Mouse (Mus musculus): ENCODE data around the gene Sag.

Gene Sag

GRCm38 (mm10) chr1:87797702-87798101 is 5.8 kb upstream of the Sag start:
- Histone ChIP-seq H3K36me3 (ENCODE audit: insufficient read depth, low read length) (peaks cover 24% of the 10 kb centered on the region), H3K4me3 (replicated peaks; ENCODE audit: low read length) (no peak overlapping the region), H3K4me1 (replicated peaks; ENCODE audit: low read depth, low read length) (peaks cover 12% of the 10 kb centered on the region), H3K27me3 (ENCODE audit: insufficient read depth, low read length) (no peaks in the 10 kb centered on the region), H3K9me3 (ENCODE audit: low read length) (no peaks in the 10 kb centered on the region)
- TF ChIP-seq NANOG (IDR thresholded peaks at IDR 0.05; ENCODE audit: borderline replicate concordance, low read length), result no peak
- TF ChIP-seq POU5F1 (IDR thresholded peaks at IDR 0.05; ENCODE audit: borderline replicate concordance, low read length), result no peak
- TF ChIP-seq CTCF (conservative IDR thresholded peaks at IDR 0.05; ENCODE audit: low read length), result no peak

- Histone ChIP-seq H3K4me3 (replicated peaks; ENCODE audit: low read length) (no peak overlapping the region), H3K9me3 (ENCODE audit: low read length) (no peaks in the 10 kb centered on the region), H3K36me3 (ENCODE audit: insufficient read depth, low read length) (peaks cover 18% of the 10 kb centered on the region), H3K4me1 (replicated peaks; ENCODE audit: low read depth, low read length) (peaks cover 6% of the 10 kb centered on the region; the same call in 1 of the 2 replicates), H3K27me3 (ENCODE audit: insufficient read depth, low read length) (no peaks in the 10 kb centered on the region)
- TF ChIP-seq POU5F1 (IDR thresholded peaks at IDR 0.05; ENCODE audit: borderline replicate concordance, low read length) (no peak), NANOG (IDR thresholded peaks at IDR 0.05; ENCODE audit: borderline replicate concordance, low read length) (no peak), CTCF (conservative IDR thresholded peaks at IDR 0.05; ENCODE audit: low read length) (no peak)
These were observed 5.2 kb upstream of the Sag start for GRCm38 (mm10) chr1:87798306-87798705.

- TF ChIP-seq CTCF (conservative IDR thresholded peaks at IDR 0.05; ENCODE audit: low read length) (no peak), NANOG (IDR thresholded peaks at IDR 0.05; ENCODE audit: borderline replicate concordance, low read length) (no peak), POU5F1 (IDR thresholded peaks at IDR 0.05; ENCODE audit: borderline replicate concordance, low read length) (no peak)
- Histone ChIP-seq H3K4me1 (replicated peaks; ENCODE audit: low read depth, low read length) (no peaks in the 10 kb centered on the region), H3K4me3 (replicated peaks; ENCODE audit: low read length) (no peak overlapping the region), H3K9me3 (ENCODE audit: low read length) (peaks cover 15% of the 10 kb centered on the region; the same call in 1 of the 2 replicates), H3K27me3 (ENCODE audit: insufficient read depth, low read length) (no peaks in the 10 kb centered on the region), H3K36me3 (ENCODE audit: insufficient read depth, low read length) (no peaks in the 10 kb centered on the region)
These were observed 4.3 kb downstream of the Sag start for GRCm38 (mm10) chr1:87807751-87808150.

- Histone ChIP-seq H3K36me3 (ENCODE audit: insufficient read depth, low read length) (no peaks in the 10 kb centered on the region), H3K4me3 (replicated peaks; ENCODE audit: low read length) (no peak overlapping the region), H3K27me3 (ENCODE audit: insufficient read depth, low read length) (no peaks in the 10 kb centered on the region), H3K9me3 (ENCODE audit: low read length) (peaks cover 26% of the 10 kb centered on the region; the same call in 1 of the 2 replicates), H3K4me1 (replicated peaks; ENCODE audit: low read depth, low read length) (no peaks in the 10 kb centered on the region)
- no peak for TF ChIP-seq POU5F1 (IDR thresholded peaks at IDR 0.05; ENCODE audit: borderline replicate concordance, low read length)
- TF ChIP-seq NANOG (IDR thresholded peaks at IDR 0.05; ENCODE audit: borderline replicate concordance, low read length), result no peak
- no peak for TF ChIP-seq CTCF (conservative IDR thresholded peaks at IDR 0.05; ENCODE audit: low read length)
These were observed 7.9 kb downstream of the Sag start for GRCm38 (mm10) chr1:87811391-87811790.

GRCm38 (mm10) chr1:87812061-87812460 is 8.6 kb downstream of the Sag start:
- TF ChIP-seq POU5F1 (IDR thresholded peaks at IDR 0.05; ENCODE audit: borderline replicate concordance, low read length), result no peak
- no peak for TF ChIP-seq NANOG (IDR thresholded peaks at IDR 0.05; ENCODE audit: borderline replicate concordance, low read length)
- TF ChIP-seq CTCF (conservative IDR thresholded peaks at IDR 0.05; ENCODE audit: low read length), result no peak
- H3K27me3 ChIP-seq (ENCODE audit: insufficient read depth, low read length), result no peaks in the 10 kb centered on the region
- H3K36me3 ChIP-seq (ENCODE audit: insufficient read depth, low read length), result no peaks in the 10 kb centered on the region
- H3K4me1 ChIP-seq (replicated peaks; ENCODE audit: low read depth, low read length), result no peaks in the 10 kb centered on the region
- H3K4me3 ChIP-seq (replicated peaks; ENCODE audit: low read length), result no peak overlapping the region
- H3K9me3 ChIP-seq (ENCODE audit: low read length), result peaks cover 26% of the 10 kb centered on the region; the same call in 1 of the 2 replicates

GRCm38 (mm10) chr1:87813155-87813554 is 9.7 kb downstream of the Sag start:
- no peaks in the 10 kb centered on the region for H3K36me3 ChIP-seq (ENCODE audit: insufficient read depth, low read length)
- no peak overlapping the region for H3K4me3 ChIP-seq (replicated peaks; ENCODE audit: low read length)
- peaks cover 26% of the 10 kb centered on the region; the same call in 1 of the 2 replicates for H3K9me3 ChIP-seq (ENCODE audit: low read length)
- no peaks in the 10 kb centered on the region for H3K27me3 ChIP-seq (ENCODE audit: insufficient read depth, low read length)
- TF ChIP-seq NANOG (IDR thresholded peaks at IDR 0.05; ENCODE audit: borderline replicate concordance, low read length) (no peak), CTCF (conservative IDR thresholded peaks at IDR 0.05; ENCODE audit: low read length) (no peak), POU5F1 (IDR thresholded peaks at IDR 0.05; ENCODE audit: borderline replicate concordance, low read length) (no peak)
- peaks cover 6% of the 10 kb centered on the region; the same call in 1 of the 2 replicates for H3K4me1 ChIP-seq (replicated peaks; ENCODE audit: low read depth, low read length)

- no peak for TF ChIP-seq NANOG (IDR thresholded peaks at IDR 0.05; ENCODE audit: borderline replicate concordance, low read length)
- Histone ChIP-seq H3K4me1 (replicated peaks; ENCODE audit: low read depth, low read length) (peaks cover 6% of the 10 kb centered on the region; the same call in 1 of the 2 replicates), H3K36me3 (ENCODE audit: insufficient read depth, low read length) (no peaks in the 10 kb centered on the region), H3K27me3 (ENCODE audit: insufficient read depth, low read length) (no peaks in the 10 kb centered on the region), H3K9me3 (ENCODE audit: low read length) (peaks cover 26% of the 10 kb centered on the region; the same call in 1 of the 2 replicates), H3K4me3 (replicated peaks; ENCODE audit: low read length) (no peak overlapping the region)
These were observed 10.2 kb downstream of the Sag start for GRCm38 (mm10) chr1:87813681-87814080.

- peaks cover 9% of the 10 kb centered on the region for H3K9me3 ChIP-seq (ENCODE audit: low read length)
- TF ChIP-seq CTCF (conservative IDR thresholded peaks at IDR 0.05; ENCODE audit: low read length), result no peak
- H3K36me3 ChIP-seq (ENCODE audit: insufficient read depth, low read length), result no peaks in the 10 kb centered on the region
- H3K4me3 ChIP-seq (replicated peaks; ENCODE audit: low read length), result no peak overlapping the region
- no peaks in the 10 kb centered on the region; the same call in 1 of the 2 replicates for H3K4me1 ChIP-seq (replicated peaks; ENCODE audit: low read depth, low read length)
- no peaks in the 10 kb centered on the region for H3K27me3 ChIP-seq (ENCODE audit: insufficient read depth, low read length)
These were observed 21.0 kb downstream of the Sag start for GRCm38 (mm10) chr1:87824420-87824995.

GRCm38 (mm10) chr1:87825281-87825680 is 21.8 kb downstream of the Sag start:
- no peaks in the 10 kb centered on the region; the same call in 1 of the 2 replicates for H3K4me1 ChIP-seq (replicated peaks; ENCODE audit: low read depth, low read length)
- TF ChIP-seq POU5F1 (IDR thresholded peaks at IDR 0.05; ENCODE audit: borderline replicate concordance, low read length) (no peak), CTCF (conservative IDR thresholded peaks at IDR 0.05; ENCODE audit: low read length) (peak; percentile 69), NANOG (IDR thresholded peaks at IDR 0.05; ENCODE audit: borderline replicate concordance, low read length) (no peak)
- H3K36me3 ChIP-seq (ENCODE audit: insufficient read depth, low read length), result no peaks in the 10 kb centered on the region
- peaks cover 9% of the 10 kb centered on the region for H3K9me3 ChIP-seq (ENCODE audit: low read length)
- no peak overlapping the region for H3K4me3 ChIP-seq (replicated peaks; ENCODE audit: low read length)
- H3K27me3 ChIP-seq (ENCODE audit: insufficient read depth, low read length), result no peaks in the 10 kb centered on the region

Data from E14TG2a.4 (cell line).